In genomic region chr6:71735600-71736010, GRCm38 (mm10) we compare ENCODE assay signal across 8 mouse cellular contexts. TPM values are rescaled to one million over a fixed set of nuclear protein-coding genes. Genes with fewer than 3 reads are reported as not detected.
A peak's percentile ranks its signal among the peaks of the same experiment; 100 is the strongest.
DNase-seq lines count a peak whose midpoint lies in the region; ATAC-seq and TF ChIP-seq lines count a peak whose summit lies in the region.

No protein-coding gene starts in this region.

- H3K27ac ChIP-seq in gastrocnemius, adult 2 months, result peak overlapping the region; percentile 72
- H3K27ac ChIP-seq in kidney, embryonic 15.5 days, result 0 out of 2 replicates have a peak overlapping the region, but pooled peaks have one; percentile 34

- no peaks in the 10 kb centered on the region for H3K27me3 ChIP-seq in kidney, embryonic 15.5 days
- no peaks in the 10 kb centered on the region for H3K27me3 ChIP-seq in myocyte (ENCODE audit: control insufficient read depth, insufficient read depth, insufficient read length)

- no peak overlapping the region for H3ac ChIP-seq in myocyte (ENCODE audit: control insufficient read depth, insufficient read length)

- H3K79me2 ChIP-seq in myocyte (ENCODE audit: control insufficient read depth, insufficient read depth), result no peaks in the 10 kb centered on the region

- H3K4me3 ChIP-seq in gastrocnemius, adult 2 months, result no peak overlapping the region
- H3K4me3 ChIP-seq in kidney, embryonic 15.5 days (replicated peaks), result no peak overlapping the region
- H3K4me3 ChIP-seq in myocyte, result no peak overlapping the region

- H3K9me3 ChIP-seq in kidney, embryonic 15.5 days (replicated peaks), result no peaks in the 10 kb centered on the region

- no peak overlapping the region for H3K9ac ChIP-seq in kidney, embryonic 15.5 days

- no peaks in the 10 kb centered on the region for H3K36me3 ChIP-seq in kidney, embryonic 15.5 days
- H3K36me3 ChIP-seq in myocyte (ENCODE audit: control insufficient read depth, insufficient read depth), result no peaks in the 10 kb centered on the region

- 11% methylated on average over 4 of the region's 4 CpGs for WGBS in kidney, embryonic 15.5 days

- H3K4me2 ChIP-seq in kidney, embryonic 15.5 days, result no peak overlapping the region
- H3K4me2 ChIP-seq in myocyte (ENCODE audit: low read depth), result peak overlapping the region; percentile 7

- intact Hi-C loops in gastrocnemius, adult 2 months (cut with DNase I), result no loop called here

- peak; percentile 59 for ATAC-seq in kidney, embryonic 15.5 days (replicated peaks; ENCODE audit: low FRiP score)

- DNase-seq in gastrocnemius, adult 2 months, result no peak
- DNase-seq in gastrocnemius, postnatal 25 days, result no peak
- DNase-seq in lung, postnatal 10 days, result peak; percentile 45
- DNase-seq in lung, postnatal 14 days, result no peak
- no peak for DNase-seq in gastrocnemius, adult 8-10 months (ENCODE audit: low spot score in 2 of 2)
- no peak for DNase-seq in right cerebral cortex, adult 18-20 months

- H3K4me1 ChIP-seq in kidney, embryonic 15.5 days, result peaks cover 15% of the 10 kb centered on the region

- TF ChIP-seq POLR2A in myocyte (IDR thresholded peaks at IDR 0.05; ENCODE audit: insufficient read length, low read depth), result no peak

- TF ChIP-seq CTCF in gastrocnemius, adult 2 months (IDR thresholded peaks at IDR 0.05), result no peak

TF ChIP-seq in myocyte, 11 proteins besides CTCF, POLR2A, EP300 and RAD21:
- peak in 1 of 3 experiments; percentile 6 for TF ChIP-seq MYOG (IDR thresholded peaks at IDR 0.05; ENCODE audit: control insufficient read depth in 1 of 3, insufficient read depth in 1 of 3, insufficient read length in 2 of 3, low read depth in 2 of 3)
- no peak for TF ChIP-seq E2F4 (IDR thresholded peaks at IDR 0.05; ENCODE audit: insufficient read depth)

RNA-seq across cellular contexts. Expression of gene Reep1, which starts 28.2 kb away (rescaled TPM):
- total RNA-seq in gastrocnemius, adult 2 months (2021), result 10 to 100 TPM; 52.8 to 59.4 TPM
- total RNA-seq in gastrocnemius, postnatal 25 days (2021), result 10 to 100 TPM; 62.2 to 72.5 TPM
- polyA plus RNA-seq in kidney, embryonic 15.5 days (2015; fragmentation: Nextera tagmentation; extraction: Ambion mirVana), result 13.2 and 15.0 TPM in 2 replicates
- 1.1 TPM for polyA plus RNA-seq in myocyte (2012; fragmentation: generic; extraction: Trizol)
- total RNA-seq in gastrocnemius, adult 8-10 months (2022), result 10 to 100 TPM; 58.1 to 89.1 (median 69.7) TPM
